Mouse (Mus musculus): ENCODE results near the gene Gchfr. TPM values are rescaled to one million over a fixed set of nuclear protein-coding genes. Genes with fewer than 3 reads are reported as not detected.
A peak's percentile ranks its signal among the peaks of the same experiment; 100 is the strongest.

Gchfr gene
- polyA plus RNA-seq, 1 experiment, result 6.3 TPM

GRCm38 (mm10) chr2:119173991-119174651 lies 6.5 kb downstream of the Gchfr start, which contains the start of gene Gm14137:
Gene Gm14137 (plus strand): TSS chr2:119174509.
- TF ChIP-seq POLR2A (IDR thresholded peaks at IDR 0.05; ENCODE audit: borderline replicate concordance, extremely low read depth, insufficient read depth, insufficient read length, poor library complexity, severe bottlenecking) (no peak), CTCF (IDR thresholded peaks at IDR 0.05; ENCODE audit: borderline replicate concordance, extremely low read depth, insufficient read depth, insufficient read length) (no peak)
- DNase-seq (ENCODE audit: low read depth), result peak; percentile 35

- TF ChIP-seq CTCF (IDR thresholded peaks at IDR 0.05; ENCODE audit: borderline replicate concordance, extremely low read depth, insufficient read depth, insufficient read length) (no peak), POLR2A (IDR thresholded peaks at IDR 0.05; ENCODE audit: borderline replicate concordance, extremely low read depth, insufficient read depth, insufficient read length, poor library complexity, severe bottlenecking) (no peak)
- DNase-seq (ENCODE audit: low read depth), result no peak
Observed at GRCm38 (mm10) chr2:119174866-119175265, 7.3 kb downstream of the Gchfr start.

DNA sequence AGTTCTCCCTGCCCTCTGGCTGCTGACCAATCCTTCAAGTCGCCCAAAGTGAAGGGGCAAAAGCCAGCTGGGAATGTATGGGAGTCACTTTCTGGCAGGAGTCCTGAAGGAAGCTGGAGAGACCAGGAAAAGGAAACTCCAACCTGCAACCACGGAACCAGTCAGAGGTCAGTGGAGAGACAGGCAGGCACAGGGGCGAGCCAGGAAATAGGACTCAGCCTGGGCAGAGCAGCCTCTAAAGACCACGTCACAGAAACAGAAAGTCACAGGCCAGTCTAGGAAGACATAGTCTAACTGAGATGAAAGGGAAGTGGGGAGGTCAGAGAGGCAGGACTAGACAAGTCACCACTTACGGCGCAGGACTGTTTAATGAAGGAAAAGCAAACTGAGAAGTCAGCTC lies 8.0 kb downstream of the Gchfr start:
- TF ChIP-seq CTCF (IDR thresholded peaks at IDR 0.05; ENCODE audit: borderline replicate concordance, extremely low read depth, insufficient read depth, insufficient read length) (no peak), POLR2A (IDR thresholded peaks at IDR 0.05; ENCODE audit: borderline replicate concordance, extremely low read depth, insufficient read depth, insufficient read length, poor library complexity, severe bottlenecking) (no peak)

DNA sequence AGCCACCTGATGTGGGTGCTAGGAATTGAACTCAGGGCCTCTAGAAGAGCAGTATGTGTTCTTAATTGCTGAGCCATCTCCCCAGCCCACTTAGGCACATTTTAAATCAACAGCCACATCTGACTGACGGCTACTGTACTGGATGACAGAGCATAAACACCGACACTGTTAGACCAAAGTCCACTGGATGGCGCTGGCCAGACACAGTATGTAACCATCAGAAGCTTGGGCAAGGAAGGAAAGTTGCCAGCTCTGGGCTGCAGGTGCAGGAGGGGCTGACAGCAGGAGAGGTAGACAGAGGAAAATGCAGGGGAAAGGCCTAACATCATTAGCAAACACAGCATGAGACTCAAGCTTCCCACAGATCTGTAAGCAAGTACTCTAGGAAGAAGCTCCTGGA lies 9.2 kb downstream of the Gchfr start:
- TF ChIP-seq CTCF (IDR thresholded peaks at IDR 0.05; ENCODE audit: borderline replicate concordance, extremely low read depth, insufficient read depth, insufficient read length), result no peak
- no peak for TF ChIP-seq POLR2A (IDR thresholded peaks at IDR 0.05; ENCODE audit: borderline replicate concordance, extremely low read depth, insufficient read depth, insufficient read length, poor library complexity, severe bottlenecking)
- DNase-seq (ENCODE audit: low read depth), result no peak

More for the DNA sequence above, 8.0 kb downstream of the Gchfr start:
- no peak for DNase-seq (ENCODE audit: low read depth)

GRCm38 (mm10) chr2:119177384-119177939 lies 9.9 kb downstream of the Gchfr start:
- no peak for DNase-seq (ENCODE audit: low read depth)
- no peak for TF ChIP-seq POLR2A (IDR thresholded peaks at IDR 0.05; ENCODE audit: borderline replicate concordance, extremely low read depth, insufficient read depth, insufficient read length, poor library complexity, severe bottlenecking)
- TF ChIP-seq CTCF (IDR thresholded peaks at IDR 0.05; ENCODE audit: borderline replicate concordance, extremely low read depth, insufficient read depth, insufficient read length), result no peak

GRCm38 (mm10) chr2:119182914-119183313 lies 15.3 kb downstream of the Gchfr start:
- DNase-seq (ENCODE audit: low read depth), result no peak
- no peak for TF ChIP-seq CTCF (IDR thresholded peaks at IDR 0.05; ENCODE audit: borderline replicate concordance, extremely low read depth, insufficient read depth, insufficient read length)
- no peak for TF ChIP-seq POLR2A (IDR thresholded peaks at IDR 0.05; ENCODE audit: borderline replicate concordance, extremely low read depth, insufficient read depth, insufficient read length, poor library complexity, severe bottlenecking)

DNA sequence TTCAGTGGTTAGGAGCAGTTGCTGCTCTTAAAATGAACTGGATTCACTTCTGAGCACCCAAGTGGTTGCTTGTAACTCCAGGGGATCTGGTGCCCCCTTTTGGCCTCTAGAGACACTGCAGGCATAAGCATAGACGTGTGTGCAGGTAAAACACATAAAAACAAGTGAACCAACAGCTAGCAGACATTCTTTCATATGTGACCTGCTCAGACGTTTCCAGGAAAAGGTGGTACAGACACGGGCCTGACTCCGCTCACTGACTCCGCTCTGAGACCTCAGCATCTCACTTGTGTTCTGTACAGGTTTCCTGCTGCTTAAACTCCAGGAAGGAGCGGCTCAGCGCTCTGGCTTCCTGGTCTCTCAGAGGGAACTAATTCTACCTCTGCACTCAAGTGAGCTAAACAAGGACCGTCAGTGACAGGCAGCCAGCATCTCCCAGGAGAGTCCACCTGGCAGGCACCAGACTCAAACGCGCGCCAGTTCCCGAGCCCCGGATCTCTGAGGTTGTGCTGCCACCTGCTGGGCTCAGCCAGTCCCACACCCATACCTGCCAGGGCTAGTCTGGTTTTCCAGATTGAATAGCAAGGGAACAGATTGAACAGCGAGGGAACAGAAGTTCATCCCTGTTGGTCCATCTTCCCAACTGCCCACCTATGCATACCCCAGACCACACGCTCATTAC lies 21.6 kb downstream of the Gchfr start:
- peak; percentile 96 for TF ChIP-seq CTCF (IDR thresholded peaks at IDR 0.05; ENCODE audit: borderline replicate concordance, extremely low read depth, insufficient read depth, insufficient read length)
- TF ChIP-seq POLR2A (IDR thresholded peaks at IDR 0.05; ENCODE audit: borderline replicate concordance, extremely low read depth, insufficient read depth, insufficient read length, poor library complexity, severe bottlenecking), result no peak
- DNase-seq (ENCODE audit: low read depth), result peak; percentile 85

DNA sequence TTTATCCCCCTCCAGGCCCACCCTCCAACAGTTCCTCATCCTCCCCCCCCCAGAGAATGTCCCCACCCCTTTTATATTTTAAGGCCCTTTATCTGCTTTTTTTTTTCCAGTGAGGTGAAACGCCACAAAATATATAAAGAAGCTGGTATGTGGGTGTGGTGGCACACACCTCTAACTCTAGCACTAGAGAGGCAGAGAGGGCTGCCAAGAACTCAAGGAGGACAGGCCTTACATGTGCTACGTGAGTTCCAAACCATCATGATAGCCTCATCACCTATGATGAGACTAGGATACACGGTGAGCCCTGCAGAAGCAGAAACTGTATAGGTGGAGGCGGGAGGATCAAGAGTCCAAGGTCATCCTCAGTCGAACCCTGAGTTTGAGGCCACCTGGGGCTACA lies 23.4 kb downstream of the Gchfr start:
- no peak for DNase-seq (ENCODE audit: low read depth)
- TF ChIP-seq POLR2A (IDR thresholded peaks at IDR 0.05; ENCODE audit: borderline replicate concordance, extremely low read depth, insufficient read depth, insufficient read length, poor library complexity, severe bottlenecking) (no peak), CTCF (IDR thresholded peaks at IDR 0.05; ENCODE audit: borderline replicate concordance, extremely low read depth, insufficient read depth, insufficient read length) (no peak)

DNA sequence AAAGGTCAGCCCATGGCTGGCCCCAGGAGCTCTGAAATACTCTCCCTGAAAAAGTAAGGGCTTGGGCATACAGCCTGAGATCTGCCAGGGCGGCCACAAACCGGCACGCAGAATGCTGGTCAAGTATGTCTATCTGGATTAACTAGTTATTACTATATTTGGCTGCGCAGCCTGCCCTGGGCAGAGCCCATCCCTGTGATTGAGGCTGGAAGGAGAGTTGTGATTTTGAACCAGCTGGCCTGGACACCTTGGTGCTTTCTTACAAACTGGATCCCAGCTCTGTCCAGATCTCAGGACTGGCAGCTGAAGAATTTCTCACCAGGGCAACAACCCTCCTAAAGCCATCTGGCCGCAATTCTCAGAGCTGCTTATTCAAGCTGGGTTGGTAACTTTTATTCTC lies 26.6 kb downstream of the Gchfr start:
- no peak for TF ChIP-seq CTCF (IDR thresholded peaks at IDR 0.05; ENCODE audit: borderline replicate concordance, extremely low read depth, insufficient read depth, insufficient read length)
- no peak for TF ChIP-seq POLR2A (IDR thresholded peaks at IDR 0.05; ENCODE audit: borderline replicate concordance, extremely low read depth, insufficient read depth, insufficient read length, poor library complexity, severe bottlenecking)
- DNase-seq (ENCODE audit: low read depth), result peak; percentile 39

- no peak for DNase-seq (ENCODE audit: low read depth)
- TF ChIP-seq POLR2A (IDR thresholded peaks at IDR 0.05; ENCODE audit: borderline replicate concordance, extremely low read depth, insufficient read depth, insufficient read length, poor library complexity, severe bottlenecking) (no peak), CTCF (IDR thresholded peaks at IDR 0.05; ENCODE audit: borderline replicate concordance, extremely low read depth, insufficient read depth, insufficient read length) (no peak)
Observed at GRCm38 (mm10) chr2:119196316-119197108, 28.9 kb downstream of the Gchfr start.

DNA sequence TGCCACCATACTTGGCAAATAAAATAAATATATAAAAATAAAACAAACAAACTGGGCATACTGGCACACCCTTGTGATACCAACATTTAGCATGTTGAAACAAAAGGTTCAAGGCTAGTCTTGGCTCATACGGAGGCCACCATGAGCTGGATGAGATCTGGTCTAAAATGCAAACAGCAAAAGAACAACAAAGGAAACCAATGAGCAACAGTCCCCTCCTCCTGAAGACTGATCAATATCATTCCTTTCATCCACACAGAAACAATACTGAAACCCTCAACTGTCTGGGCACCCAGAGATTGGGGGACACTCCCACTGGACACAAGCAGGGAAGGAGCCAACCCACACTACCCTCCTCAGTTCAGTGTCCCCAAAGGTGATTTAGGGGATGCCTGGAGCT lies 29.9 kb downstream of the Gchfr start:
- DNase-seq (ENCODE audit: low read depth), result no peak
- TF ChIP-seq POLR2A (IDR thresholded peaks at IDR 0.05; ENCODE audit: borderline replicate concordance, extremely low read depth, insufficient read depth, insufficient read length, poor library complexity, severe bottlenecking) (no peak), CTCF (IDR thresholded peaks at IDR 0.05; ENCODE audit: borderline replicate concordance, extremely low read depth, insufficient read depth, insufficient read length) (no peak)
